Mouse (Mus musculus) lung, adult 2 months (tissue): ENCODE data around the gene Eya2.

Experiments used
- CTCF ChIP-seq: fragments of 200-500 bp; IDR thresholded peaks from 2 replicates; pipeline ENCODE4 v1.5.1; 2011; ENCODE audit warnings: mild to moderate bottlenecking, low read length, control low read depth; ENCODE audit not compliant: insufficient read depth
- POLR2A ChIP-seq: fragments of 200-500 bp; IDR thresholded peaks from 2 replicates; pipeline ENCODE4 v1.6.1; 2011; ENCODE audit warnings: low read depth, mild to moderate bottlenecking, control low read depth, low read length, borderline replicate concordance; ENCODE audit errors: extremely low read depth

DNA sequence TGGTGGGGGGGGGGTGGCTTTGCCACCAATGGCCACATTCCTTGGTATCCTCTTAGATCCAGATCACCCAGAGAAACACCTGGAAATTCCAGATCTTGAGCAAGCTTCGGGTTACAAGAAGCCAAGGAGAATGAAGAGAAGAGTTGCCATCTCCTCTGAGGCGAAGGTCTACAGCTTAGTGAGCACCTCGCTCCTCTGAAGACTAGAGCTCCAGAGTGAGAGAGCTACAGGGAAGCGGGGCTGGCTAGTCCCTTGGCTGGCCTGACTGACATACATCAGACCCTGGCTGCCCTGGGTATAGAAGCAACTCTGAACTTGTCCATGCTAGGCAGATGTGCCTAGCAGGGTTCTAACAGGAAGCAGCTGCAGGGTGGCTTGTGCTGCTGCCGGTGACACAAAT is 214.3 kb downstream of the Eya2 start:
- no peak for TF ChIP-seq POLR2A
- TF ChIP-seq CTCF: no peak
